Mouse (Mus musculus) bone marrow, adult 2 months (tissue): ENCODE measurements around the gene Lsg1. TPM values are rescaled to one million over a fixed set of nuclear protein-coding genes. Genes with fewer than 3 reads are reported as not detected.

ENCODE experiments used
- H3K27ac ChIP-seq: fragments of 200-500 bp; 2 replicates; pipeline ENCODE4 v1.5.1; 2012; ENCODE audit warnings: low read depth, mild to moderate bottlenecking, control low read depth, inconsistent platforms, low read length; ENCODE audit not compliant: control insufficient read depth, poor library complexity, insufficient read depth
- H3K4me1 ChIP-seq: fragments of 200-500 bp; 2 replicates; pipeline ENCODE4 v1.6.1; 2011; ENCODE audit warnings: low read length; ENCODE audit not compliant: control insufficient read depth, insufficient read depth
- H3K4me3 ChIP-seq: fragments of 200-500 bp; replicated peaks from 2 replicates; pipeline ENCODE3; 2011; ENCODE audit warnings: mild to moderate bottlenecking, low read depth, low read length, control low read depth; ENCODE audit not compliant: control insufficient read depth
- CTCF ChIP-seq: fragments of 200-500 bp; IDR thresholded peaks from 2 replicates; pipeline ENCODE4 v1.5.1; 2011; ENCODE audit warnings: low read length, control low read depth; ENCODE audit not compliant: control insufficient read depth, insufficient read depth
- POLR2A ChIP-seq: fragments of 200-500 bp; IDR thresholded peaks from 2 replicates; pipeline ENCODE4 v1.6.1; 2011; ENCODE audit warnings: low read depth, mild to moderate bottlenecking, control low read depth, low read length, borderline replicate concordance; ENCODE audit not compliant: control insufficient read depth
- WGBS: fragments of 180-500 bp; shearing (Covaris S2); methylation state at CpG from one replicate; pipeline ENCODE4 v1.1.7; 2018; 5-methylcytosine and 5-hydroxymethylcytosine counted together
- polyA plus RNA-seq: library from polyadenylated mRNA; stranded (reverse); fragments of >200 nt; gene quantifications from 2 replicates; pipeline ENCODE4 v1.2.4, GENCODE M21; 2011; ENCODE audit warnings: low replicate concordance; ENCODE audit not compliant: missing spikeins, insufficient read depth, insufficient read length

The Lsg1 gene
- polyA plus RNA-seq, 1 experiment: 17.5 TPM

DNA sequence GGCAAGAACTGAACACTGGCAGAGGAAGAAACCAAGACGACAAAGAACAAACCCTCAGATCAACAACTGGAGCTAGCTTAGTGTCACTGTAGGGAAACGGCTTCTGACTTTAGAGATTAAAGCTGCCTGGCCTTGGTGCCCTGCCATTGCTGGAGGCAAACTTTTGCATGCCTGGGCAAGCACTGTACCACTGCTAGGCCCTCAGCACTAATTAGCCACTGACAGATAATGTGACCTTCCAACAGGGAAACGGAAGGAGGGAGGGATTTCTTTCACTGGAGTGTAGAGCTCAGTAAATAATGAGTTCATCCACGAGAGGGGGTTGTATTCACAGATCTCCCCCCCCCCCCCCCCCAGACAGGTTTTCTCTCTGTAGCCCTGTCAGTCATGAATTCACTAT is 15.2 kb downstream of the Lsg1 start:
- no peak overlapping the region for H3K4me3 ChIP-seq
- WGBS: 77% methylated on average over 4 of the region's 4 CpGs
- no peaks in the 10 kb centered on the region for H3K4me1 ChIP-seq
- H3K27ac ChIP-seq: no peak overlapping the region
- TF ChIP-seq POLR2A (no peak), CTCF (no peak)

GRCm38 (mm10) chr16:30571378-30571777 is 16.0 kb downstream of the Lsg1 start:
- Histone ChIP-seq H3K4me3 (no peak overlapping the region), H3K27ac (no peak overlapping the region), H3K4me1 (no peaks in the 10 kb centered on the region)
- 62% methylated on average over 5 of the region's 5 CpGs for WGBS
- TF ChIP-seq CTCF (no peak), POLR2A (no peak)

GRCm38 (mm10) chr16:30570173-30570572 is 17.2 kb downstream of the Lsg1 start:
- TF ChIP-seq POLR2A: no peak
- TF ChIP-seq CTCF: 0 out of 2 replicates have a peak, but pooled peaks have one; percentile 11
- Histone ChIP-seq H3K4me1 (peaks cover 2% of the 10 kb centered on the region; the same call in 1 of the 2 replicates), H3K27ac (no peak overlapping the region), H3K4me3 (no peak overlapping the region)
- 87% methylated on average over 4 of the region's 4 CpGs for WGBS

DNA sequence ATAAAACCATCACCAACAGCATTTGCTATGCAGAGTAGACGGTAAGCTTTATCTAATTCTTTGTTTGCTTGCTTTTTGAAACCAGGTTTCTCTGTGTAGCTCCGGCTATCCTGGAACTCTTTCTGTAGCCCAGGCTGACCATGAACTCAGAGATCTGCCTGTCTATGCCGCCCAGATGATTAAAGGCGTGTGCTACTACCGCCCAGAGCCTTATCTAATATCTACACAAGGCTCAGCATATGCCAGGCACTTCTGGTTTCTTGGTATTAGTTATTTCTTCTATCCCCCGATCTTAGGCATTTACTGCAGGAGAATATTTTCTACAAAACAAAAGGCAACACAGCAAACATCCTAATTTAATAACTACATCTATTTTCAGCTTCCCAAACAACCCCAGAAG is 21.8 kb downstream of the Lsg1 start:
- Histone ChIP-seq H3K4me1 (peaks cover 2% of the 10 kb centered on the region; the same call in 1 of the 2 replicates), H3K4me3 (no peak overlapping the region), H3K27ac (no peak overlapping the region; the same call in 1 of the 2 replicates)
- WGBS: 73% methylated on average over 6 of the region's 6 CpGs
- TF ChIP-seq CTCF: no peak

DNA sequence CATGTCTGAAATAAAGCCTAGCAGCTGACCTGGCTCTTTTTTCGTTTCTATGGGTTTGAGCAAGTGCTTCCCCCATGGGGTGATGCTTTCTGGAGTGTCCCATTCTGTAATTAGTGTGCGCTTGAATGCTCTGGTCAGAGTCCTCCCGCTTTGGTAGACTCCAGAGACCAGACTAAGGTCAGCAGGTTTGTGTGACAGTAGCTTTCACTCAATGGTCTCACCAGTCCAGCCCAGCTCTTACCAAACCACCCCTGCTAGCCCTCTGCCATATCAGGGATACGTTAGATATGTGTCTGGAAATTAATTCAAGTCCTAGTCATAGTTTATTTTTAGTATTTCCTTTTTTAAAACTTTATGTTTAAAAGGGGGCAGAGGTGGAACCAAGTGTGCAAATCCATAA is 26.8 kb downstream of the Lsg1 start:
- peaks cover 2% of the 10 kb centered on the region; the same call in 1 of the 2 replicates for H3K4me1 ChIP-seq
- TF ChIP-seq POLR2A (no peak), CTCF (no peak)
- no peak overlapping the region for H3K27ac ChIP-seq
- no peak overlapping the region for H3K4me3 ChIP-seq
- 85% methylated on average over 4 of the region's 4 CpGs for WGBS

DNA sequence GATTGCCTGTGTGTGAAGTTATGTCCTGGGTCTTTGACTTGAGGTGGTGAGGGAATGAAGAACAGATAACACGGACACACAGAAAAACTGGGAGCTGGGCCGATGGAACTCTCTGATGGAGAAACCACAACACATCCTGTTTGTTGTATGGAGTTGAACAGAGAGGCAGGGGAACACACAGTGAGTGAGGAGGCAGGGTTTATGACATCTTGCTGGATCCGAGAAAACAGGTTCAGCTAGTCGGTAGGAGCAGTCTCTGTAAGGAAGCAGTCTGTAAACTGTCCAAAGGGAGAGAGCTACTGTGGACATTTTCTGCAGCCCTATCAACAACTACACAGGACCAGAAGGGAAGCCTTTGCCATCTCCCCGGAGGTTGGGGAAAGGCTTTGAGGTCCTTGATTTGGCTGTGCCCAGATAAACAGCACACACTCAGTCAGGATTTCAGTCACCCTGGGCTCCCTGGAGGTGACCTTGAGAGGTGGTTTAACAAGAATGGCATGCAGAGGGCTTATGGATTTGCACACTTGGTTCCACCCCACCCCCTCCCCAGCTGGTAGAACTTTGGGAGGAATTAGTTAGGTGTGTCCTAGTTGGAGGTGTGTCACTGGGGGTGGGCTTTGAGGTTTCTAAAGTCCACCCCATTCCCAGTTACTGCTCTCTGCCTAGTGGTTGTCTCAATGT is 27.9 kb downstream of the Lsg1 start:
- no peak for TF ChIP-seq CTCF
- no peak for TF ChIP-seq POLR2A
- no peak overlapping the region for H3K27ac ChIP-seq
- H3K4me1 ChIP-seq: no peaks in the 10 kb centered on the region
- 86% methylated on average over 5 of the region's 5 CpGs for WGBS
- H3K4me3 ChIP-seq: no peak overlapping the region

DNA sequence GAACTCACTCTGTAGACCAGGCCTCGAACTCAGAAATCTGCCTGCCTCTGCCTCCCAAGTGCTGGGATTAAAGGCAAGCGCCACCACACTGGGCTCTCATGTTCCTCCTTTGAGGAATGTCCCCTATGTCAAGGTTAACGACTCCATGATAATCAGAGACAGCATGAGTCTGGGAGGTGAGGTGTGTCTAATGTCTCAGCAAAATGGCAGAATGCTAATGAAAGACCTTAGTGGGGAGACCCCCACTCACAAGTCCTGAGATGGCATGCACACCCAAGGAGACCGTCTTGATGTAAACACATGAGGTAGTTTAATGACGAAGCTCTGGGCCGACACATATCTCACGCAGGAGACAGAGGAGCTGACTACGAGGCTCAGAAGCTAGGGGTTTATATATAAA is 33.3 kb downstream of the Lsg1 start:
- TF ChIP-seq CTCF (no peak), POLR2A (no peak)
- H3K4me1 ChIP-seq: no peaks in the 10 kb centered on the region; the same call in 1 of the 2 replicates
- H3K4me3 ChIP-seq: no peak overlapping the region
- no peak overlapping the region for H3K27ac ChIP-seq
- 90% methylated on average over 8 of the region's 8 CpGs for WGBS

DNA sequence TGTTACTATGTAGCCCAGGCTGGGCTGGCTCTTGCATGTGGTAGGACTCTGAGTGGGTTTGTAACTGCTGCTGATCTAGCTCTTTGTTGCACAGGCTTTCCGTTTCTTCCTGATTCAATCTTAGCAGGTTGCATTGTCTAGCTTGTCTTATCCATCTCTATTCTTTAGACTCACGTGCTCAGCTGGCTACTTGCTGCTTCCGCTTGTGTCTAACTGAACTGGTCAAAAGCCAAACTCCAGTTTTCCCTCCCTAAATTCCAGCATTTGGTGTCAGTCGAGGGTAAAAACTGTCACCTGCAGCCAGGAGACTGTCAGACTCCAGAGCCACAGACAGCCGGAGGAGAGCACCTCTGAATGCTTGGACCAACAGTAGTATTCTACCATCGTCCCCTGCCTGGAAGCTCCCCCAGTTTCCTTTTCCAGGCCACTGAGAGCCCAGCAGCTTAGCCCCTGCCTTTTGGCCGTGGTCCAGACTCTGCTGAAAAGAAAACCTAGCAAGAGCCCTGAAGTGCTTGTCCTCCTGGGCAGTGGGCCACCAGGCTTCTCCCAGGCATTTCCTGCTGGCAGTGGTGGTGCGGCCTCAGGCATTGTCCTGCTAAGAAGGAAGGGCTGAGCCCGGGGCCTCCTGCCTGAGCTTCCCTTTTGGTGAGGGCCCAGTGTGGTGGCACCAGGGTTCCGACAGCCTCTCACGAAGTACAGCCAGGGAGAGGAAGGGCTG is 34.6 kb downstream of the Lsg1 start:
- H3K4me1 ChIP-seq: no peaks in the 10 kb centered on the region; the same call in 1 of the 2 replicates
- TF ChIP-seq POLR2A: no peak
- TF ChIP-seq CTCF: no peak
- no peak overlapping the region for H3K4me3 ChIP-seq
- H3K27ac ChIP-seq: no peak overlapping the region
- WGBS: 27% methylated on average over 11 of the region's 11 CpGs
